Mouse (Mus musculus) stomach, postnatal 0 days (tissue): ENCODE measurements around the gene Mrps6.

ENCODE experiments used
- CTCF ChIP-seq: IDR thresholded peaks from 2 replicates; pipeline ENCODE4 v1.5.1; 2016; ENCODE audit warnings: antibody characterized with exemption, low read depth, mild to moderate bottlenecking, moderate library complexity
- EP300 ChIP-seq: optimal IDR thresholded peaks from 2 replicates; pipeline ENCODE3; 2016; ENCODE audit warnings: antibody characterized with exemption

DNA sequence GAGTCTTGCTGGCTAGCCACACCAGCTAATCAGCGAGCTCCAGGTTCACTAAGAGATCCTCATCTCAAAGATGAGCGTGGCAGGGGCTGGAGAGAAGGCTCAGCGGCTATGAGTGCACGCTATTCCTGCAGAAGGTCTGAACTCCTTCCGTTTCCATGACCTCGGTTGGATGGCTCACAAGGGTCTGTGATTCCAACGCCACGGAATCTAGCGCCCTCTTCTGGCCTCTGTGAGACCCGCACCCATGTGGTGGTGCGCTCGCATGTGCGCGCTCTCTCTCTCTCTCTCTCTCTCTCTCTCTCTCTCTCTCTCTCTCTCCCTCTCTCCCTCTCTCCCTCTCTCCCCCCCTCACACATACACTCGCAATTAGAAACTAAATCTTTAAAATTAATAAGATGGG lies 78.2 kb downstream of the Mrps6 start:
- TF ChIP-seq CTCF (peak; percentile 27), EP300 (no peak)
